Mouse (Mus musculus) thymus, adult 2 months (tissue): ENCODE results near the gene Zpbp.

Experiments used
- CTCF ChIP-seq: fragments of 200-500 bp; IDR thresholded peaks from 2 replicates; pipeline ENCODE4 v1.5.1; 2012; ENCODE audit warnings: mild to moderate bottlenecking, control low read depth, low read length, moderate library complexity, borderline replicate concordance; ENCODE audit not compliant: control insufficient read depth, poor library complexity, insufficient read depth; ENCODE audit errors: extremely low read depth
- POLR2A ChIP-seq: fragments of 200-500 bp; IDR thresholded peaks from 2 replicates; pipeline ENCODE4 v1.6.1; 2012; ENCODE audit warnings: mild to moderate bottlenecking, low read length, control low read depth, moderate library complexity; ENCODE audit not compliant: control insufficient read depth, poor library complexity, insufficient read depth; ENCODE audit errors: extremely low read depth

DNA sequence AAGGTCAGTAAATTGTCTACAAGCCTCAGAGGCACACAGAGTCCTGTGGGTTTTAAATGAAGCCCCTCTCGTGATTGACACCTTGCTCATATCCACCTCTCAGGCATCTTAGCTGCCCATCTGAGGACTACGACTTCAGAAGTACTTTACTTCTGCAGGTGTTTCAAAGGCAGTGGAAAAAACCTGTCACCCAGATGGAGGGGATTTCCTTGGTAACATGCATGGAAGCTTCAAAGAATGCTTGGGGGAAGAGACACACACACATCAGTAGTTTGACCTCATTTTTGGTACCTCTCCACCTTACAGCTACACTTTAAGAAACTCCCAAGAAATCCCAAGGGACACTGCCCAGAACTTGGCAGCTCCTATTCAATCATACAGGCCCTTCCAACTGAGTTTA is 44.0 kb upstream of the Zpbp start:
- no peak for TF ChIP-seq CTCF
- TF ChIP-seq POLR2A, result no peak
